Mouse (Mus musculus) cerebellum, adult 11-12 months (tissue): Measurements from ENCODE around the gene Hdac9.

Source experiments
- DNase-seq: peaks from one replicate; pipeline ENCODE4 v3.0.0; 2022

Hdac9 gene

DNA sequence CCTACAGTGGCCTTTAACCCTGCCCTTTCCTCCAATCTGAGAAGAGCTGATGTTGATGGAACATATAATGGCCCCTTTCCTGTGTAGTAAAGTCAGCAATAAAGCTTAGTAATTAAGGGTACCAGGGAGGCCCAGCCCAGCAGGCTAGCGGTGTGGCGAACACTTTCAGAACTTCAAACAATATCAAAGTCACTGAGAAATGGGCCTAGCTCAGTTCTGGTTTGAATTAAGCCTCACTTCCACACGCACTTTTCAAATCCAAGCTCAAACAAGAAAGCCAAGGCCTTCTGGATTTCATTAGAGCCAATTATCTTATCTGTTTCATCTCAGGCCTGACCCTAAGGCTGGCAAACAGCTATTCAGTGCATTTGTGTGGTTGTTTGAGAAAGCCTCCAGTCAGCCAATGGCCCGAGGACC lies 716.9 kb downstream of the Hdac9 start:
- no peak for DNase-seq

DNA sequence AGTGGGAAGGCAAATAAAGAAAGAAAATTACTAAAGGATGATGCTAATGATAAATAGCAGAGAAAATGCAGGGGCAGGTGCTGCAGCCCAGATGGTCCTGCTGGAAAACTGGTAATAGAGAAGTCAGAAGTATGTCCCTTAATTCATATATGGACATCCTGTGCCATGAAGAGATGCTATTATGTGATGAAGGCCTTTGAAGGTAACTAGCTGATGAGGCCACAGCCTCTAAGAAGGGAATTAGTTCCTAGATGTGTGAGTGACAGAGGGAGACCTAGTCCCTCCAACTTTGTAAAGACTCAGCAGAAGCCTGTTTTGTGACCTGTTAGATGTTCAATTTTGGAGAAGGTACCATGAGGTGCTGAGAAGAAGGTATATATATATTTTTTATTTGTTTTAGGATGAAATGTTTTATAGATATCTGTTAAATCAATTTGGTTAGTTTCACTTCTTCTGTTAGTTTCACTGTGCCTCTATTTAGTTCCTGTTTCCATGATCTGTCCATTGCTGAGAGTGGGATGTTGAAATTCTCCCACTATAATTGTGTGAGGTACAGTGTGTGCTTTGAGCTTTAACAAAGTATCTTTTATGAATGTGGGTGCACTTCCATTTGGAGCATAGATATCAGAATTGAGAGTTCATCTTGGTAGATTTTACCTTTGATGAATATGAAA lies 721.6 kb downstream of the Hdac9 start:
- DNase-seq = no peak

DNA sequence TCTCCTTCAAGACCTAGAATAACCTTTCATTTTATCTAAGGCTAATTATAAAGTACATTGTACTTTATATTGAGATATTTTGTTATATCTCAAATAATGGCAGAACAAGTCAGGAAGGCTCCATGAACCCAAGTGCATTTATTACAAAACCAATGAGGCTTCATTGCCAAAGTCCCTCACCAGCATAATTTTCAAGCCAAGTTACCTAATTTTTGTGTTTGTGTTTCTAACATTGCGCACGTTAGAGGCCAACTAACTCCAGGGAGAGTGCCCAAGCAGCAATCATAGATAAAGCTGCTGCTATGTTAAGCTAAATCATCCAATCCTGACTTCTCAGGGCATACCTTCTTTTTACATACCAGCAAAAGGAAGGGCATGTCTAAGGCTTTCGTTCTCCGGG lies 722.8 kb downstream of the Hdac9 start:
- DNase-seq = no peak

DNA sequence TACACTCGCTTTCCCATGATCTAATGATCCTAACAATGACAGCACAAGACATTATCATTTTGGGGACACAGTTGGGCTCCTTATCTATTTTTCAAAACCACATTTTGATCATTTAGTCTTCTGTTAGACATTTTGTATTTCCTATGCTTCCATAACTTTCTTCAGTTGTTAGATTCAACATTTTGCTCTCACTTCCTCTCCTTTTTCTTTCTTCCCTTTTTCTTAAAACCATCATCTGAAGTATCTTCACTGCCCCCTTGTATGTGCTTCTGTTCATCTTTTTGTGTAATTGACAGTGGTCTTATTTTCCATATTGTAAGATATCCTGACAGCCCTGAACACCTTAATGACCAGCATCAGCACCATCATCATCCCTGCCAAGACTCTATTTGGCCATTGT lies 725.6 kb downstream of the Hdac9 start:
- DNase-seq = no peak

DNA sequence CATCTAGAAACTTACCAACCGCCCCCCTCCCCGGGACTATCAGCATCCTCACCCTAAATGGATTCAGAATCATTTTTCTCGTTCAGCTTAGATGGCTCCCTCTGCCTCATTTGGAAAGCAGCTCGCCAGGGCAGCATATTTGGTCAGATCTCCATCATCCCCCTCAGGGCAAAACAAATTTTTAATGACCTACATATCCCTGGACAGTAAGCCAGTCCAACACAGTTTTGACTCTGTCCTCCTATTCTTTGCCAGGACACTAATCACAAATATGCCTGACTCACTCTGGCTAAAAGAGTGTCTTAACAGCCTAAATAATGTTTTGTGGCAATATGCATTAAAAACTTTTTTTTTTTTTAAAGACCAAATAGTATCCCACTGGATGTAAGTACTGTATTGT lies 738.0 kb downstream of the Hdac9 start:
- DNase-seq = no peak

DNA sequence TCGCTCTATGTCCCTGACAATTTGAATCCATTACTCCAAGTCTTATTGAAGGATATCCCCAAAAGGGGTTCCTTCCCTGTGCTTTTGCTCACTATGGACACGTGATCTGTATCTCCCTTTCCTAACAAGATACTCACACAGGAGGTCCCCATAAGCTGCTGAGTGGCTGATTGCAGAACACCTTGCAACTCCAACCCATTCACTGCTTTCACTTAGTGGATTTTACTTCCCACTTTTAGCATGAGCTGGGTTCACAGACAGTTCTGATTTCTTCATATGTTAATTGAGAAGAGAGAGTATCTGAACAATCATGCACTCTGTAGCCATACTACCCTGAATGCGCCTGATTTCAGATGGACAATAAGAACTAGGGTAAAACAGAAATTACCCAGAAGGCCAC lies 740.1 kb downstream of the Hdac9 start:
- no peak for DNase-seq

DNA sequence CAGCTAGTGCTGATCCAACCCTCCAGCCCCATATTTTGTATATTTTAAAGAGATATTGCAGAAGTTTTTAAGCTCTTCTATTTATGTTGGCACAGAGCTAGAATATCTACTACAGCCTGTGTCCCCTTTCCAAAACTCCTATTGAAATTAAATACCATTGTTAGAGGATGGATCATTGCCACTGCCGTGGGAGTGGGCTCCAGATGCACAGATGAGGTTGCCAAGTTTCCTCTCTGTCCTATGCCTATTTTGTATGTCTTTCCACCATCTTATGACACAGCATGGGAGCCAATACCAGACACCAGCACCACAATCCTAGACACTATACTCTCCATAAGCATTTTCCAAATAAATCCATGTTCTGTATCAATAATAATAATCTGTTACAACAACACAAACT lies 743.9 kb downstream of the Hdac9 start:
- DNase-seq = no peak

DNA sequence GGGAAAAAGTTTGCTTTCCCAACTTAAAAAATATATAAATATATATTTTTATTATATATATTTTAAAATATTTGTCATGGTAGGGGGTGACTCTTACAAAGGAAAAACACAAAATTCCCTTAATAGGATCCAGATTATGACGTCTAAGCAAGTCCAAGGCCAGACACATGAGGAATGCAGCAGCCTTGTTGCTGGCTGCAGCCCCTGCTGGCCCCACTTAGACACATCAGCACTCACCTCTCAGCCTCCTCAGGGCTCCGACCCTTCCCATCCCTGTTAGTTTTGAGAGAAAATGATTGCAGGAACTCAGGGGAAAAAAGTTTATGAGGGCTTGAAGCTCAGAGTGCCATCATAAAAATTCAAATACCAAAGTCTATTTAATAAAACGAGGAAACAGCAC lies 746.3 kb downstream of the Hdac9 start:
- DNase-seq = no peak

DNA sequence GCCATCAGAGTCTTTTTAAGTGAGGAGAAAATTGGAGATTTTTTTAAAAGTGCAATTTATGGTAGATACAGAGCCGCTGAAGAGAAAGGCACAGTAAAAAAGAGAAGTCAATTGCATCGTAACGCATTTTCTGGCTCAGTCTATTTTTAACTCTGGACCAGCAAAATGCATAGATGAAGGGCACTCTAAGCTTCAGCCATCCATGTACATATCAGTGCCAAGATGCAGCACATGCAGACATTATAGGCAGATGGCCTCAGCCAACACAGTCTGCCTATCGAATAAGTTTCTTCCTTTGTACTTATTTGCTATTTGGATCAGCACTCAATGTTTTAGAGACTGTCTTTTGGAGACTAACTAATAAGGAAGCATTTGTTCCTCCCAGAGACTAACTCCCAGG lies 751.2 kb downstream of the Hdac9 start:
- DNase-seq = no peak

DNA sequence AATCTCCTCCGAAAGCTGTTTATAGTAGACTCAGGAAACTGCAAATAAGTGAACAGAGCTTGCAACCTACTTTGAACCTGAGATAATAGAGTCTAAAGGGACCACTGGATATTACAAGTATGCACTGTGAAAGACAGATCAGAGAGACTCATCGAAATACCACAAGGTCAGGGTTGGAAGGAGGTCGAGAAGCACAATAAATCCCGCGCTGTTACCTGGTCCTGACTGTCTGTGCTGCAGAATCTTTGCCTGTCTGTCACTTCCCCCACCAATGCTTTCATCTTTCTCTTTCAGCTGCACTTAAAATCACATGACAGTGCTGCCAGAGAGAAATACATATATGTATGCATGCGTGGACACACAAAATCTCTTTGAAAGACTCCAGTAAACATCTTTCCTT lies 760.6 kb downstream of the Hdac9 start:
- DNase-seq = no peak

DNA sequence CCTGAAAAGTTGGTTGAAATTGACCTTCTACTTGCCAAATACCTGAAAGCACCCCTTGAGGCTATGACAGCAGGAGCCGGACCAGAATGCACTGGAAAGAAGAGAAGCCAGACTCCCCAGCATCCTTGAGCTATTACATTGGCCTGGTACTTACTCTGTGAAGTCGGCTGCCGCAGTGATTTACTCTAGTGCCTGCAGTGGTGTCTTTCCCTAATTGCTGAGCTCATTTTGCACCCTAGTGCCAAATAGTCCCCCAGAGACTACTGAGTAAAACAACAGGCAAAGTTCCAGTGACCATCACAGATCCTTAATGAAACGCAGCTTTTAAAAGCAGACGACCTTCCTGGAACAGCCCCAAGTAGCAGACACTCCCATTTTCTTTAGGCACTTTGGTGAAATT lies 761.2 kb downstream of the Hdac9 start:
- no peak for DNase-seq

DNA sequence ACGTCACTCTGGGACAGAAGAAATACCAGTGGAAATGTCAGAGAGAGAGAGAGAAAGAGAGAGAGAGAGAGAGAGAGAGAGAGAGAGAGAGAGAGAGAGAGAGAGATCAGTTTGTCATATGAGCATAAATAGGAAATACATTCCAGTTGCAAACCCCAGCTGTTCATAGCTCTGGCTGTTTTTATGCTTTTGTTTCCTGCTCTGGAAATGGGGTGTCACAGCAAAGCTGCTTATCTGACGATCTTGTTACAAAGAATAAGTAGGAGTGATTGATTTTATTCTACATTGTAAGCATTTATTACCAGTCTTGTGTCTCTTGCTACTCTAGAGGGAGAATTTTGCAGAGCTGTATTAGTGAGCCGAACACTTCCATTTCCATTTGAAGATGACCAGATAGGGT lies 762.1 kb downstream of the Hdac9 start:
- DNase-seq = no peak

DNA sequence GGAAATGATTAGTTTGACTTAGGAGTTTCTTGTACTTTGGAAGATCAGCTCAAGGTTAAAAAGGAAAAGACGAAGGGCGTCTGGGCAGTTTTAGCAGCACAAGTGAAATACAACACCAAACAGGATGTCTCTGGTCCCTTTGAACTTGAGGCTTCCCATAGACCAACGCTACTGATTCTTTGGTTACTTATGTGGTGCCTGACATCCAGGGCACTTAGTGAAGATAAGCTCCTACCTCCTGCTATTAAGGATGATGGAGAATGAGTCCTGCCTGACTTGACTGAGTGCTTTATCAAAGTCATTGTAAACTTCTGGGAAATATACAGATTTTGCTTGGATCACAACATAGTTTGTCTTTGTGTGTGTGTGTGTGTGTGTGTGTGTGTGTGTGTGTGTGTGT lies 765.6 kb downstream of the Hdac9 start:
- no peak for DNase-seq

DNA sequence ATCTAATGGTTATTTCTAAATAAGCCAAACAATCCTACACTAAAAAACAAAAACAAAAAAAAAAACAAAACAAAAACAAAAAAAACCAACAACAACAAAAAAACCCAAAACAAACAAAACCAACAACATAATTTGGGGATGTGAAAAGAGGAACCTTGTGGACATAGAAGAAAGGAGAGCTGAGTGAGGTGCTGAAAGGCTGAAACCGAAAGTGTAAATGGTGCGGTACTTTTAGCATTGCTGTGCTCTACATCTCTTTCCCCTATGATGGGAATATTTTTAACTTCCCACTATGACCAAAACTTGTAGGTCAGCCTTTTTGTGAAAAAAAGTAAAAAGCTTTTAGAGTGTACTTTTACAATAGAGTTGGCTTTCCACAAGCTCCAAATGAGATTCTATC lies 774.2 kb downstream of the Hdac9 start:
- DNase-seq = no peak

DNA sequence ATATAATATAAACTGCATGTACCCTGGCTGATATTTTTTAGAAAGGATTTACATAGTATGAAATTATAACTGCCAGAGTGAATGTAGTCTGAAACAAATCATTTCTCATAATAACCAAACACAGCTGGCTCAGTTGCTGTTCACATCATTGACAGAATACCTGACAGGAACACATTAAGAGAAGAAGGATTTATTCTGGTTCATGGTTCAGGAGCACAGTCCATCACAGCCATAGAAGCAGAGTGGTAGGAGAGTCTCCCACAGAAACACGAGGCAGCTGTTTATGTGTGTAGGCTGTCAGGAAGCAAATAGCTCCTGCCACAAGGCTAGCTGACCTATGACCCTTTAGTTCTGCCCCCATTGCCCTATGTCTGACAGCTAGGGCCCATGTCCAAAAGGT lies 803.6 kb downstream of the Hdac9 start:
- no peak for DNase-seq

DNA sequence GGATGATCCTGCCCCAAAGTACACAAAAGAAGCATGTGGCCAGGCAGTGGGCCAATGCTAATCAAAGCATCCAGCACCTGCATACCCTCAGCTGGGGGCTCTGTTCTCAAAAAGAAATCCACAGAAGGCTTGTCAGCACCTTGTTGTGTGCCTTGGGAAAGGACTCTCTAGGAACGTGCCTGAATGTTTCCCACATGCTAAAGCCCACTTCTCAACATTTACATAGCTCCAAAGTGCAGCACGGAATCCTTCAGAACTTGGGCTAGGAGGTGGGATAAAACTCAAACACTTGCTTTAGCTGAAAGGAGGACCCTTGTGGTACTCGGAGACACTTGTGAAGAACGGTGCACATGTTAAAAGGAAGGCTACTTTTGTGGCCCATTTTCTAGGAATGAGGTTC lies 823.9 kb downstream of the Hdac9 start:
- no peak for DNase-seq

DNA sequence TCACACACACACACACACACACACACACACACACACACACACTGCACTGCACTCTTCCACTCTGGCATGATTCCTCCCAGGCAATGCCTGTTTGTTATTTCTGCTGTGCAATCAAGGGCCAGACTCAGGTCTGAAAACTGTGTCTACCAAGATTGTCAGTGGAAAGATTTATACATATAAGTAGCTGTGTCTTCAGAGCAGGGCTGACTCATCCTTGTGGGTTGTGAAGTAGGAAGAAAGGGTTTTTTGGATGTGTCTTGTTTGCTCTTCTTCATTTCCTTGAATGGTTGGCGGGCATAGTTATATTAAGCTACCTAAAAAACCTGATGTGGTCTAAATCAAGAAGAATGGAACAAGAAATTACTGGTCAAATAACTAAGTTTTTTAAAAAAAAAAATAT lies 825.0 kb downstream of the Hdac9 start:
- DNase-seq = no peak

DNA sequence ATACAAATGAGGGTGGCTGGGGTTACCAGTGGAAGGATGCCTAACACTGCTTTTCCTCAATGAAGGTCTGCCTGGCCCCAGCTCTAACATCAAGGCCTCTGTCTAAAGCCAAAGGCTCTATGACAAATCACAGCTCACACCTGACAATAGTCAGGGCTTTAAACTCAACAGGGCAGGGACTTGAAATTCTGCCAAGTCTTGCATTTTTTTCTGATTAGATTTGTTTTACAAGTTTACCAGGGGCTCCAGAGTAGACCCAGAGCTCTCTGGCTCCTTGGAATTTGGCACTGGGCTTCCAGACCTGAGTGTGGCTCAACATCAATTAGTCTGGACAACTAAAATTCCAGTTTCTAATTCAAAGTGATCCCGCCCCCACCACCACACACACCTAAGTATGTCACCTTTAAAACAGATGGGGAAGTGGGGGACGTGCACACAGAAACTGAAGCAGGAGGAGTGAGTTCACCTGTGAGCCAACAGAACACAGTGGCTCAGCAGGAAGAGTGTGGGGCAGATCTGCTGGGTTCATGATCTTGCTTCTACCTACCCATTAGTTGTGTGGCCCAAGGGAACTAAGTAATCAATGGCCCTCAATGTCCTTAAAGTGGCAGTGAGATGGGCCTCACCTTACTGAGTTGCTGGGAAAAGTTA lies 829.5 kb downstream of the Hdac9 start:
- DNase-seq = no peak

DNA sequence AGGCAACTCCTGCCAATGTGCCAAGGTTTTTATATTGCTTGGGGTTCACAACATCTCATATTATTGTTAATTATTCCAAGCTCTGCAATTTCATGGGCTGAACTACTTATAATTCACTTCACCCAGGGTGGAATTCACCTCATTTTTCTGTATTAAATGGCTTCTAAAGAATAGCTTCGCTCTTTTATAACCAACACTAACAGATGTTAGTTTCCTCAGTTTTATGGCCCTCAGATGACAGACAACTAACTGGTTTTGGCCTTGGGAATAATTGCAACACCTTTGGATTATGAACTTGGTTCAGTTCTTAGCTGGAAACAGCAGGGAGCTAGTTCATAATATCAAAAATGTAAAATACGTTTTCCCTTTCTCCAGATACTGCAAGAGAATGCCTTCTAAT lies 839.9 kb downstream of the Hdac9 start:
- DNase-seq = no peak

DNA sequence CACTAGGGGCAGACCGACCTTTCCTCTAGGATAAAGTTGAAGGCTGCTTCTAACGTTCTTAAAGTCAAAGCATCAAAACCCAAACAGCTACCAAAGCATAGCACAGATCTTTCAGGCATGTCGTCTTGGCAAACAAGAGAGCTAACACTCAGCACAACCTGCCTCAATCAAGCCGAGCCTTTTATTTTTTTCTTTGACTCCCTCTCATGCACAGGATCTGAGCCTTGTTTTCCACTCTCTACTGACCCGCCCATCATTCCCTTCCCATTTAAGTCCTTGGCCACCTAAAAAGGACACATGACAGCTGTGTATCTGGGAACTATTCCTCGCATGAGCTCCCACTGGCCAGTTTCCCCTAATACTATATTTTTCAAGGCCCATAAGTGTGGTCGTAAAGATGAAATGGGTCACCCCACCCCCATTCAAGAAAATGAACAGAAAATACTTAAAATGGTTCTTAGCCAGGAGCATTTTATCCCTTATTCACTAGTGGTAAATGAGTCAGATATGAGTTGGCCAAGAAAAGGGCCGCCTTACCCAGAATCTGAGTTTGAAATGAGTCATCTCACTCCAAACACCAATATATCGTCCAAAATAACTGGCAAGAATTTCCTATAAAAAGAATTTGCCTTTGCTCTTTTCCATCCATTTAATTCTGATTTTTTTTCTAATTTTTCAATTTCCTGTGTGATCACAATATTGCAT lies 840.9 kb downstream of the Hdac9 start:
- DNase-seq = no peak

DNA sequence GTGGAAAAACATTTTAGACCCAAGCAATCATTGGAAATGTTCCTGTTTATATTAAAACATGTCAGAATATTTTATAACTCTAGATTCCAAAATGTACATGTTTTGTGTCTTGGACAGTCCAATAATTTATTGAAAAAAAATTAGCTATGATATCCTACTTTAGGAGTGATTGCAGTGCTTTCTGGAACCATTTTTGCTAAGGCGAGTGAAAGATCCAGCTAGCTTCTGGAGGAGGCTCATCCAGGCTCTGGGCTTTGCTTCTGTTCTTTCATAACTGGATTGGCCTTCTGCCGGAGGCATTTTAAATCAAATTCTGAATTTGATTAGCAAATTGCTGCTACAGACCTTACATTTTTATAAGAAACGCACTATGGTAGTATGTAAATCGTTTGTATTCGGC lies 864.4 kb downstream of the Hdac9 start:
- no peak for DNase-seq

DNA sequence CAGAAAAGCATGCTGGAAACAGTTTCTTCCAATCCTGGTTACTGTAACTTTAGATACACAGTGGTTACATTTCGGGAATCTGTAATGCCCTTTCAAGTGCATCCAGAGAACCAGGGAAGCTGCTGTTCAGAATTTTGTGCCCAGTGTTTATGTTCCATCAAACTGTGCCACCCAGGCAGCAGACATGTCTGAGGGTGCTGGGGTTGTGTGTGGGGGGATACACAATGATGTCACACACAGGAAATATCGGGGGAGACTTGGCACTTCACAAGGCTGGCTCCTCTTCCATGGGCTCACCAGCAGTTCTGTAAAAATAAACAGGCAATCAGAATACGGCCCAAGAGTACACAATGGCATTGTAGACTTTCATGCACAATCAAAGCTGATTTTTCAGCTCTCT lies 864.9 kb downstream of the Hdac9 start:
- no peak for DNase-seq

DNA sequence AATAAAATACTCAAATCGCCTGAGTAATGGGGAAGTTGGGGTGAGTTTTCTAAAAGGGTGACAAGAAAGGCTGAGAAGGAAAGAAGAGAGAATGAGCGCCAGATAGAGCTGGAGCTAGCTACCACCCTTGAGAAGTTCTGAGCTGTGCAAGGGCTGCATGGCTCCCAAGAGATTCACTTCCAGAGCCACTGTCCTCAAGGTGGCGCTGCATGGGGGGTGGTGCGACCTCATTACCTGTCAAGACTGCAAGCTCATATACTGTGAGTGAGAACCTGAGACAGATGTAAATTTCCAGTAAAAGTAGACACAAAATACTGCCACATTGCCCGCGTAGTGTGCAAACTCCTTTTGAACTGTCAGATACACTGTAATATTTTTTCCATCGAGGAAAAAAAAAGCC lies 865.8 kb downstream of the Hdac9 start:
- no peak for DNase-seq

DNA sequence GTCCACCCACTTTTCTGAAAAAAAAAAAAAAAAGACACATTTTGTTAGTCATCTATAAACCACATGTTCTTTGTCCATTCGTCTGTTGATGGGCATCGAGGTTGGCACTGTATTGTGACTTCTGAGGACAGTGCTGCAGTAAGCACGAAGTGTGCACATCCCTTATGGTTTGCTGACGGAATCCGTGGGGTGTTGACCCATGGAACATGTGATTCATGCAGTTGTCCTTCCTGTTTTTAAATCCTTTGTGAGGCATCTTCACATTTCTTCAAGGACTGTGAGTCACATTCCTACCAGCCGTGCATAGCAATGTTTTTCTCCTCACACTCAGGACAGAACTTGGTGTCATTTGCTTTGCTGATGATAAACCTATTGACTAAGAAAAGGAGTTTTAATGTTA lies 875.9 kb downstream of the Hdac9 start:
- no peak for DNase-seq

DNA sequence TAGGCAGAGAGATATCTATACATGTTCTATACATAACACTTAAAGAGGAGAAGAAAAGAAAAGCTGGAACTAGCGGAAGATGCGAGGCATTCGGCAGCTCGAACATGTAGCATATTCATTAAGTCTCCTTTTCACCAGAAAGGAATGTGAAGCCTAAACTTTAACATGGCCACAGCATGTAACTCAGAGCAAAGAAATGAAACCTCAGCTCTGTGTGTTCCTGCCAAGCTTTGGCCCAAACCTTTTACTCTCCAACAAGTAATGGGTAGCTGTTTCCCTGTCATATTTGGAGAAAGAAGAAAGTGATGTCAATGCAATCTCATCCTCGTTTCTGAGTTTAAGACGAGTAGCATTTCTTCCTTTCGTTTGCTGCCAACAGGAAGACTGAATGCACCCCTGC lies 876.8 kb downstream of the Hdac9 start:
- DNase-seq = no peak
